Mouse (Mus musculus): ENCODE results near the gene Dlg2. TPM values are rescaled to one million over a fixed set of nuclear protein-coding genes. Genes with fewer than 3 reads are reported as not detected.

Dlg2 gene
- polyA plus RNA-seq, 1 experiment from 2014 or later: 18.6 TPM

- 94% methylated on average over 1 of the region's 1 CpGs for WGBS
- no peak for ATAC-seq (ENCODE audit: low FRiP score)
- H3K4me2 ChIP-seq: no peak overlapping the region
- H3K9ac ChIP-seq: no peak overlapping the region
- H3K27ac ChIP-seq: no peak overlapping the region
- no peaks in the 10 kb centered on the region for H3K27me3 ChIP-seq
- H3K4me1 ChIP-seq (replicated peaks): no peaks in the 10 kb centered on the region
- H3K9me3 ChIP-seq: no peaks in the 10 kb centered on the region
- H3K4me3 ChIP-seq: no peak overlapping the region
- no peaks in the 10 kb centered on the region for H3K36me3 ChIP-seq
These were observed 1548.5 kb downstream of the Dlg2 start for GRCm38 (mm10) chr7:92024928-92025327.

- Histone ChIP-seq H3K4me1 (replicated peaks) (no peaks in the 10 kb centered on the region), H3K27me3 (no peaks in the 10 kb centered on the region), H3K36me3 (no peaks in the 10 kb centered on the region), H3K27ac (no peak overlapping the region), H3K4me3 (no peak overlapping the region), H3K4me2 (no peak overlapping the region), H3K9ac (no peak overlapping the region), H3K9me3 (no peaks in the 10 kb centered on the region)
- ATAC-seq (ENCODE audit: low FRiP score): no peak
- WGBS: 56% methylated on average over 2 of the region's 2 CpGs
These were observed 1549.1 kb downstream of the Dlg2 start for GRCm38 (mm10) chr7:92025465-92026056.

DNA sequence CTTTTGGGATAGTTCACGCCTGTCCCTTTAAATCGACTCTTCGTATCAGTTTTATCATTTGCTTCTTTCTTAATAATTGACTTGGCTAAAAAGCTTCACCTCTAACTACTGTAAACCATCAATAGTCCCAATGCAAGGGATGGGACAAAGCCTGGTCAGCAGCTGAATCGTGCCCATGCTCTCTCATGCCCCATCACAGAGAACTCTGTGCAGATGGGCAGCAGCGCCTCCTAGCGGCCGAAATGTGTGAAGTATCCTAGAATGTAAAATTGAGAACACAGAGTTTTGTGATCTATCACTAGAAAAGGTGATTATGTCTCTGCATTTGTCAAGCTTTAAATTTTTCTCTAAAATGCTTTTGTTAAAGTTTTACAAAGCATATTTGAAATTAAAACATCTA, 1550.6 kb downstream of the Dlg2 start:
- WGBS: 41% methylated on average over 7 of the region's 7 CpGs
- no peak overlapping the region for H3K4me3 ChIP-seq
- no peaks in the 10 kb centered on the region for H3K36me3 ChIP-seq
- H3K9me3 ChIP-seq: no peaks in the 10 kb centered on the region
- no peak overlapping the region for H3K9ac ChIP-seq
- peak; percentile 59; the same call in 1 of the 2 replicates for ATAC-seq (ENCODE audit: low FRiP score)
- no peak overlapping the region for H3K4me2 ChIP-seq
- no peak overlapping the region for H3K27ac ChIP-seq
- H3K27me3 ChIP-seq: no peaks in the 10 kb centered on the region
- H3K4me1 ChIP-seq (replicated peaks): no peaks in the 10 kb centered on the region

GRCm38 (mm10) chr7:92034256-92034655, 1557.8 kb downstream of the Dlg2 start:
- Histone ChIP-seq H3K27me3 (no peaks in the 10 kb centered on the region), H3K4me1 (replicated peaks) (no peaks in the 10 kb centered on the region), H3K36me3 (no peaks in the 10 kb centered on the region), H3K9me3 (no peaks in the 10 kb centered on the region), H3K27ac (no peak overlapping the region), H3K9ac (no peak overlapping the region), H3K4me3 (no peak overlapping the region), H3K4me2 (no peak overlapping the region)
- WGBS: 96% methylated on average over 2 of the region's 2 CpGs
- ATAC-seq (ENCODE audit: low FRiP score): no peak

DNA sequence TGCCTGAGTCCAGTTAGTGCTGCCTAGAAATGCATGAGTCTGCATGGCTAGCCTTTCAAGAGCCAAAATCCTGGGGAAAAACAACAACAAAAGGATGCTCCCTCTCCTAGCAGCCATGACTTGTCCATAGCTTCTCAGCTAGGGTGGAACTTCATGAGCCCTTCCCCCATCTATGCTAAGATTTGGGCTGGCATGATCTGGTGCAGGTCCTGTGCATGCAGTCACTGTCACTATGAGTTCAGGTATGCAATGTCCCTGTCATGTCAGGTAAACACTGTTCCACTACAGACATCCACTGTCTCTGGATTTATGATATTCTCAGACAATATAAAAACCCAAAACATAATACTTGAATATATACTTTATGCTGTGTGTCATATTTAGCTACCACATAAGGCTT, 1563.7 kb downstream of the Dlg2 start:
- Histone ChIP-seq H3K4me2 (no peak overlapping the region), H3K4me1 (replicated peaks) (no peaks in the 10 kb centered on the region), H3K27ac (no peak overlapping the region), H3K27me3 (no peaks in the 10 kb centered on the region), H3K4me3 (no peak overlapping the region), H3K9me3 (no peaks in the 10 kb centered on the region), H3K9ac (no peak overlapping the region), H3K36me3 (no peaks in the 10 kb centered on the region)
- ATAC-seq (ENCODE audit: low FRiP score): no peak

- Histone ChIP-seq H3K9ac (no peak overlapping the region), H3K9me3 (no peaks in the 10 kb centered on the region), H3K4me2 (no peak overlapping the region), H3K4me1 (replicated peaks) (no peaks in the 10 kb centered on the region), H3K36me3 (no peaks in the 10 kb centered on the region), H3K4me3 (no peak overlapping the region), H3K27me3 (no peaks in the 10 kb centered on the region), H3K27ac (no peak overlapping the region)
- WGBS: 48% methylated on average over 2 of the region's 2 CpGs
- ATAC-seq (ENCODE audit: low FRiP score): peak; percentile 61
These were observed 1564.4 kb downstream of the Dlg2 start for GRCm38 (mm10) chr7:92040785-92041411.

GRCm38 (mm10) chr7:92044966-92045365, 1568.5 kb downstream of the Dlg2 start:
- Histone ChIP-seq H3K9me3 (no peaks in the 10 kb centered on the region), H3K27ac (no peak overlapping the region), H3K4me3 (no peak overlapping the region), H3K9ac (no peak overlapping the region), H3K36me3 (no peaks in the 10 kb centered on the region), H3K27me3 (no peaks in the 10 kb centered on the region), H3K4me2 (no peak overlapping the region), H3K4me1 (replicated peaks) (no peaks in the 10 kb centered on the region)
- WGBS: 75% methylated on average over 1 of the region's 1 CpGs
- no peak for ATAC-seq (ENCODE audit: low FRiP score)

DNA sequence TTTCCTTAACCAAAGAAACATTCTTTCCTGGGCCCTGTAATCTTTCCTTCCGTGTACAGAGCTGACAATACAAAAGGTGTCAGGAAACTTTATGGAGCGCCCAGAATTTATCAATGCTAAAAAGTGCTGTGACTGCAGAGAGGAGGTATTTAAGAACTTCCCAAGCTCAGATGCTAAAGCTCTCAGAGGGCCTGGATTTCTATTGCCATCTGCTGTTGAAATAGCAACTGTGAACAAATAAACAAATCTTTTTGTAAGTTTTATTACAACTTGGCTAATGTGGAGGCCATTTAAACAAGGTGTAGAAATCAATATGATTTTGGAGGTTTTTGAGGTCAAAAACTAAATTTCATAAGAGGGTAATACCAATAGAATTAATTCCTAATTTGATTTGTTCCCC, 1570.8 kb downstream of the Dlg2 start:
- Histone ChIP-seq H3K4me1 (replicated peaks) (no peaks in the 10 kb centered on the region), H3K4me2 (no peak overlapping the region), H3K36me3 (no peaks in the 10 kb centered on the region), H3K9ac (no peak overlapping the region), H3K9me3 (no peaks in the 10 kb centered on the region), H3K4me3 (no peak overlapping the region), H3K27me3 (no peaks in the 10 kb centered on the region), H3K27ac (no peak overlapping the region)
- ATAC-seq (ENCODE audit: low FRiP score): no peak
- 56% methylated on average over 2 of the region's 2 CpGs for WGBS

- H3K36me3 ChIP-seq: no peaks in the 10 kb centered on the region
- no peaks in the 10 kb centered on the region for H3K27me3 ChIP-seq
- no peaks in the 10 kb centered on the region for H3K9me3 ChIP-seq
- no peak for ATAC-seq (ENCODE audit: low FRiP score)
- H3K9ac ChIP-seq: no peak overlapping the region
- no peaks in the 10 kb centered on the region for H3K4me1 ChIP-seq (replicated peaks)
- H3K27ac ChIP-seq: no peak overlapping the region
- WGBS: 88% methylated on average over 1 of the region's 1 CpGs
- H3K4me2 ChIP-seq: no peak overlapping the region
- H3K4me3 ChIP-seq: no peak overlapping the region
These were observed 1572.4 kb downstream of the Dlg2 start for GRCm38 (mm10) chr7:92048876-92049275.

- H3K36me3 ChIP-seq: no peaks in the 10 kb centered on the region
- H3K4me1 ChIP-seq (replicated peaks): no peaks in the 10 kb centered on the region
- no peak overlapping the region for H3K4me2 ChIP-seq
- 60% methylated on average over 4 of the region's 4 CpGs for WGBS
- no peaks in the 10 kb centered on the region for H3K9me3 ChIP-seq
- ATAC-seq (ENCODE audit: low FRiP score): no peak
- no peak overlapping the region for H3K27ac ChIP-seq
- no peak overlapping the region for H3K9ac ChIP-seq
- no peak overlapping the region for H3K4me3 ChIP-seq
- H3K27me3 ChIP-seq: no peaks in the 10 kb centered on the region
These were observed 1590.4 kb downstream of the Dlg2 start for GRCm38 (mm10) chr7:92066851-92067250.

- Histone ChIP-seq H3K4me3 (no peak overlapping the region), H3K36me3 (no peaks in the 10 kb centered on the region), H3K4me1 (replicated peaks) (no peaks in the 10 kb centered on the region), H3K9me3 (no peaks in the 10 kb centered on the region), H3K4me2 (no peak overlapping the region), H3K9ac (no peak overlapping the region), H3K27ac (no peak overlapping the region), H3K27me3 (no peaks in the 10 kb centered on the region)
- ATAC-seq (ENCODE audit: low FRiP score): no peak
- WGBS: 62% methylated on average over 3 of the region's 3 CpGs
These were observed 1611.0 kb downstream of the Dlg2 start for GRCm38 (mm10) chr7:92087429-92087828.

DNA sequence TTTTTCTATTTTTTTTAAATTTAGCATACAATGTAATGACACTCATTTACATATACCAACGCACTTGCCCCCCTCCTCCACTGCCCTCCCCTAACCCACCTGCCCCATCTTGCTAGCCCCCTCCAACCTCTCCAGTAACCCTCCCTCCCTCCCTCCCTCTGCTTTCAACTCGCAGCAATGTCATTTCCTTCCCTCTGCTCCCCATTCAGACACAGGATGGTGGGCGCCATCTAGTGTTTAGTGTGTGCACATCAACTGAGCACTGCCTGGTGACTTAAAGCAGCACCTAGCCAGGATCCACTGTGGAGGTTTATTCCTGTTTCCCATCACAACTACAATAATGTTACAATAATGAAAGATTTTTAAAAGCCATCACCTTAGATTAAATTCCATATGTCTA, 1617.4 kb downstream of the Dlg2 start:
- WGBS: 3% methylated on average over 3 of the region's 3 CpGs
- ATAC-seq (ENCODE audit: low FRiP score): peak; percentile 88
- H3K36me3 ChIP-seq: no peaks in the 10 kb centered on the region
- H3K27ac ChIP-seq: no peak overlapping the region
- no peak overlapping the region for H3K4me3 ChIP-seq
- no peaks in the 10 kb centered on the region for H3K4me1 ChIP-seq (replicated peaks)
- H3K4me2 ChIP-seq: no peak overlapping the region
- H3K9ac ChIP-seq: no peak overlapping the region
- no peaks in the 10 kb centered on the region for H3K9me3 ChIP-seq
- H3K27me3 ChIP-seq: no peaks in the 10 kb centered on the region

GRCm38 (mm10) chr7:92095198-92095597, 1618.7 kb downstream of the Dlg2 start:
- no peak overlapping the region for H3K4me2 ChIP-seq

More at GRCm38 (mm10) chr7:92095198-92095597, 1618.7 kb downstream of the Dlg2 start:
- no peak for ATAC-seq (ENCODE audit: low FRiP score)
- Histone ChIP-seq H3K27me3 (no peaks in the 10 kb centered on the region), H3K9me3 (no peaks in the 10 kb centered on the region), H3K4me1 (replicated peaks) (no peaks in the 10 kb centered on the region), H3K9ac (no peak overlapping the region; the same call in 1 of the 2 replicates), H3K27ac (no peak overlapping the region), H3K4me3 (no peak overlapping the region), H3K36me3 (no peaks in the 10 kb centered on the region)
- WGBS: 79% methylated on average over 3 of the region's 3 CpGs
